Mouse (Mus musculus) C2C12 (cell line): Measurements from ENCODE around the gene Trappc4.

Experiments used
- CTCF ChIP-seq: IDR thresholded peaks from one replicate; pipeline ENCODE4 v1.5.1; 2011; ENCODE audit not compliant: control insufficient read depth, insufficient read depth, insufficient read length
- FOSL1 ChIP-seq: IDR thresholded peaks from one replicate; pipeline ENCODE4 v1.8.0; 2011; ENCODE audit warnings: mild to moderate bottlenecking, low read length; ENCODE audit not compliant: poor library complexity, insufficient read depth, severe bottlenecking
- MAX ChIP-seq: IDR thresholded peaks from one replicate; pipeline ENCODE4 v1.6.1; 2011; ENCODE audit warnings: mild to moderate bottlenecking, control low read depth
- MYOD1 ChIP-seq: IDR thresholded peaks from one replicate; pipeline ENCODE4 v1.6.1; 2011; ENCODE audit warnings: low read depth; ENCODE audit not compliant: control insufficient read depth, insufficient read length

- no peak for TF ChIP-seq CTCF
- TF ChIP-seq FOSL1, result no peak
- no peak for TF ChIP-seq MAX
- no peak for TF ChIP-seq MYOD1
Measured at GRCm38 (mm10) chr9:44435747-44436146, 28.3 kb upstream of the Trappc4 start.
